Mouse (Mus musculus) ovary, postnatal 36 days (tissue): Measurements from ENCODE around the gene Zyx.

Experiments
- DNase-seq: peaks from one replicate; pipeline ENCODE4 v3.0.0; 2022; ENCODE audit warnings: low spot score, mixed read lengths

Gene Zyx

GRCm38 (mm10) chr6:42398285-42398684, 48.9 kb downstream of the Zyx start:
- DNase-seq: no peak

GRCm38 (mm10) chr6:42398998-42399397, 49.6 kb downstream of the Zyx start:
- no peak for DNase-seq

GRCm38 (mm10) chr6:42399938-42400337, 50.5 kb downstream of the Zyx start, which contains the start of gene Tas2r143:
TSS of gene Tas2r143 (plus strand) at chr6:42400238.
- no peak for DNase-seq

GRCm38 (mm10) chr6:42405134-42405533, 55.7 kb downstream of the Zyx start, which contains the start of gene Tas2r135:
TSS of gene Tas2r135 (plus strand) at chr6:42405434.
- no peak for DNase-seq
